8 mouse cellular contexts compared by ENCODE assay signal in genomic region chr5:30391473-30391872, GRCm38 (mm10).
DNase-seq lines count a peak whose midpoint lies in the region; ATAC-seq and TF ChIP-seq lines count a peak whose summit lies in the region.

No protein-coding gene starts in this region.

- H3K4me1 ChIP-seq in lung, embryonic 14.5 days (ENCODE audit: insufficient read depth) = no peaks in the 10 kb centered on the region

- H3K4me2 ChIP-seq in lung, embryonic 14.5 days = no peak overlapping the region

- H3K9ac ChIP-seq in lung, embryonic 14.5 days = no peak overlapping the region

- H3K36me3 ChIP-seq in lung, embryonic 14.5 days (ENCODE audit: insufficient read depth) = no peaks in the 10 kb centered on the region

- peak; percentile 90 for TF ChIP-seq CTCF in lung, embryonic 14.5 days (IDR thresholded peaks at IDR 0.05; ENCODE audit: low read depth)

- no peak overlapping the region for H3K4me3 ChIP-seq in lung, embryonic 14.5 days (ENCODE audit: low read depth, low read length)

- peak; percentile 64 to 66 for DNase-seq in B cell, adult 2 months
- DNase-seq in T-cell, adult 2 months (ENCODE audit: low spot score) = peak; percentile 31
- peak; percentile 89 to 92 for DNase-seq in cerebellum, postnatal 10 days
- peak; percentile 19 to 36 for DNase-seq in gastrocnemius, adult 8-10 months (ENCODE audit: low spot score in 2 of 2)
- DNase-seq in kidney, postnatal 36 days = peak; percentile 48 to 87
- DNase-seq in lung, embryonic 14.5 days = peak; percentile 91
- peak; percentile 41 for DNase-seq in retina, adult 2 months (ENCODE audit: low read depth, low spot score)
- peak; percentile 73 for DNase-seq in thymus, postnatal 25 days

- no peak overlapping the region for H3K27ac ChIP-seq in lung, embryonic 14.5 days (ENCODE audit: low read depth)

- 0 out of 2 replicates have a peak, but pooled peaks have one; percentile 35 for ATAC-seq in lung, embryonic 14.5 days (ENCODE audit: insufficient read depth)

- 24% methylated on average over 7 of the region's 7 CpGs for WGBS in lung, embryonic 14.5 days

- H3K9me3 ChIP-seq in lung, embryonic 14.5 days (ENCODE audit: low read depth, low read length) = no peaks in the 10 kb centered on the region

- H3K27me3 ChIP-seq in lung, embryonic 14.5 days (ENCODE audit: insufficient read depth, low read length) = no peaks in the 10 kb centered on the region

Comparison
In these comparisons a context has a peak if more than half of its experiments do, and no peak if none do; other contexts are left out.
1. DNase-seq: peak in every context shown above with its lines; median percentile 91 in lung, embryonic 14.5 days; 90 in cerebellum, postnatal 10 days; 73 in thymus, postnatal 25 days; 68 in kidney, postnatal 36 days; 65 in B cell, adult 2 months; 41 in retina, adult 2 months; 31 in T-cell, adult 2 months; 28 in gastrocnemius, adult 8-10 months.